Mouse (Mus musculus): ENCODE data around the gene 1110051M20Rik. TPM values are rescaled to one million over a fixed set of nuclear protein-coding genes. Genes with fewer than 3 reads are reported as not detected.
A peak's percentile ranks its signal among the peaks of the same experiment; 100 is the strongest.

Gene 1110051M20Rik
- total RNA-seq, 2 experiments from 2014 or later: 90.6 to 107 TPM

DNA sequence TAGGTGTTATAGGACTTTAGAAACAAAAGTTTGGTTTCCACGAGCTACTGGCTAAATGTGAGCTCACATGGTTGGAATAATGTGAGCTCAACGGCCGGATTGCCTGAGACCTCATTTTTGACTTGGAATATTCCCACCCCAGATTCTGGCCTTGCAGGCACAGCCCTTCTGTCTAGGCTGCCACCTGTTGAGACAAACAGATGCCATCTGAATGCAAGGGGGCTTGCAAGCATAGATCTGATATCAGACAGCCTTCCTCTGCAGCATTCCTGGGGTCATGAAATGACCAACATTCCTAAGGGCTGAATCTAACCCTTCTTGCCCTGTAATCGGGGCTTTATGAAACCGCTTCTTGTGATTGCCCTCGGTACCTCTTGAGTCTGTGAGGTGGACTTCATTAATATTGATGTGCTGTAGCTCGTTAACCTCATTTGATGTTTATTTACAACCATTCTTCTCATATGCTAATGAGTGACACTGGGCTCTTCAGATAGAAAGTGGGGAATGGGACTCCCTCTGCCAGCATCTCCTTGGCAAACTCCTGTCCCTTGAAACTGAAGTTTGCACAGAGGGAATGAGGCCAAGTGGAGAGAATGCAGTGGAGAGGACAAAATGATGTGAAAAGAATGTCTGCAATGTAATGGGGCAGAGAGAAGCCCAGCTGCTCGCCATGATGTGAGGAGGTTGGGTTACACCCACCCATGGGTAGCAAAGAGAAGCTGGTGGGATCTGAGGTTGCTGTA is 114.3 kb downstream of the 1110051M20Rik start:
- TF ChIP-seq CTCF (IDR thresholded peaks at IDR 0.05): no peak
- Histone ChIP-seq H3K4me3 (no peak overlapping the region), H3K27ac (peak overlapping the region; percentile 24; the same call in 1 of the 2 replicates)
- no peak for DNase-seq (ENCODE audit: extremely low spot score in 1 of 2, low spot score in 2 of 2)
- intact Hi-C loops (cut with DNase I): loop anchor here (2.0 kb wide), 1 partner anchor 45 kb away; no protein-coding TSS in a partner anchor

DNA sequence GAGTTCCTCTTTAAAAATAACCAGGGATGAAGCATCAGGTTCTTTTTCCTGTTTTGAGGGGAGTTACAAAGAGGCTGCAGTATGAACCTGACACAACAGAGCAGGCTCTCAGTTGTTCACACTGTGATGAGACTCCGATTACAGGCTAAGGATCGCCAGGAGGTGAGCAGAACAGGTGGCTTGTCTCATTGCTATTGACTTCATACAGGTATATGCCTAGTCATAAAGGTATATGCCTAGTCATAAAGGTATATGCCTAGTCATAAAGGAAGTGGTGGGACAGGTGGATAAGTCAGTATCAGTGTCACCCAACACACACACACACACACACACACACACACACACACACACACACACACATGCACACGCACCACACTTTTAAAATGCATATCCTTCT is 115.8 kb downstream of the 1110051M20Rik start:
- no peak for DNase-seq (ENCODE audit: extremely low spot score in 1 of 2, low spot score in 2 of 2)
- no peak for TF ChIP-seq CTCF (IDR thresholded peaks at IDR 0.05)
- intact Hi-C loops (cut with DNase I): loop anchor here (1.0 to 2.0 kb wide), 2 partner anchors 44 to 148 kb away; no protein-coding TSS in a partner anchor
- H3K4me3 ChIP-seq: no peak overlapping the region
- H3K27ac ChIP-seq: peak overlapping the region; percentile 56; the same call in 1 of the 2 replicates

DNA sequence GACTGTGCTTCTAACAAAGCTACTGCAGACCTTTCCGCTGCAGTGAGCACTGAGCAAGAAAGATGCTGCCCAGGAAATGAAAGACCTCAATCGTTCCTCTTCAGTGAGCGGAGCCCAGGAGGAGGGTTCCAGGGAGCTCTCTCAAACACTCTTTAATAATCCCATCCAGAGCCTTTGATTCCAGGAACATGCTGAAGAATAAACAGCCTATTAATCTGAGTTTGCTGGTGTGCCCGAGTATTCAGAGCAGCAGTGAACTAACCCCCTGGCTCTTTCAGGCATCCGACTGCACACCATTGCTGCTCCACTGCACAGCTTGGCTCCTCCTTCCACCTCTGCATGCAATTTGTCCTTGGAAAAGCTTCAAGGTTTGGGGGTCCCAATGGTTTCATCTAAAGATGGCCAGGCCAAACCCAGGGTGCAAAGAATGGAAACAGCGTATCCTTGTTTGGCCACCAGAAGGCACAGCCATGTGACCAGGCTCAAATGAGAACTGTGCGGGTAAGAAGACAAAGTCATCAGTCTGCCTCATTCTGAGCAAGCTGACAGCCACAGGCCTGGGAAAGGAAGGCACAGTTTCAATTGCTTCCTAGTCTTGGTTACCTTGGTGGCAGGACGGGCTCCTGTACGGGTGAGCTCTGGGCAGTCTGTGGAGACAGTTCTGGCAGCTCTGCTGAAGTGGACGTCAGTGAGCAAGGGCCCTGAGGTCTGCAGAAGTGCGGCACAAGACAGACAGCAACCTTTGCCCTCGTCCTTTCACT is 116.4 kb downstream of the 1110051M20Rik start:
- no peak; the same call in 1 of the 2 replicates for TF ChIP-seq CTCF (IDR thresholded peaks at IDR 0.05)
- intact Hi-C loops (cut with DNase I): loop anchor here (1.0 to 2.0 kb wide), 2 partner anchors 43 to 148 kb away; no protein-coding TSS in a partner anchor
- H3K27ac ChIP-seq: peak overlapping the region; percentile 56; the same call in 1 of the 2 replicates
- peak in 1 of 2 experiments; percentile 32 for DNase-seq (ENCODE audit: extremely low spot score in 1 of 2, low spot score in 2 of 2)
- no peak overlapping the region for H3K4me3 ChIP-seq

DNA sequence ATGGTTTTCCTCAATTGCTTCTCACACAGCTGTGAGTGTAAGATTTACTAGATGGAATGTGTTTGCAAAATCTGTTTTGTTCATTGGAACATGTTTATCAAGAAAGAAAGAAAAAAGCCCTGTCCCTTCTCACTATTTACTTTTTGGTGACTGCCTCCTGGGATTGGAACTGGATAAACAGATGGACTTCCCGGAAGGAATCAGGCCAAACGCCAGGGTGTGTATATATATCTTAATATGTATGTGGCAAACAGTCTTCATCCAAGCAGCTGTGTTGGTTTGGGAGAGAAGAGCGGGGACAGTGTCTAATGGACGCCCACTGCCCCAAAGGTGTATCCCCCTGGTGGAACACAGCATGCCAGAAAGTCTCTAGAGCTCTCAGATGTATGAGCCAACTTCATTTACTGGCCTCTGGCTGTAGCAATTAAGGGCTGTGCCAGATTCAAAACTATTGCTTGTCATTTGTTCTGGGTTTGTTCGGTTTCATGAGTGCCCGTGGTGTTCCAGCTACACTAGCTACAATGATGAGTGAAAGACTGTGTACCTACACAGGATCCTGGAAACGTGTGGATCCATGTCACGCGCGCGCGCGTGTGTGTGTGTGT is 117.7 kb downstream of the 1110051M20Rik start:
- DNase-seq (ENCODE audit: extremely low spot score in 1 of 2, low spot score in 2 of 2): no peak
- no peak overlapping the region for H3K4me3 ChIP-seq
- H3K27ac ChIP-seq: no peak overlapping the region
- intact Hi-C loops (cut with DNase I): no loop called here
- TF ChIP-seq CTCF (IDR thresholded peaks at IDR 0.05): no peak

DNA sequence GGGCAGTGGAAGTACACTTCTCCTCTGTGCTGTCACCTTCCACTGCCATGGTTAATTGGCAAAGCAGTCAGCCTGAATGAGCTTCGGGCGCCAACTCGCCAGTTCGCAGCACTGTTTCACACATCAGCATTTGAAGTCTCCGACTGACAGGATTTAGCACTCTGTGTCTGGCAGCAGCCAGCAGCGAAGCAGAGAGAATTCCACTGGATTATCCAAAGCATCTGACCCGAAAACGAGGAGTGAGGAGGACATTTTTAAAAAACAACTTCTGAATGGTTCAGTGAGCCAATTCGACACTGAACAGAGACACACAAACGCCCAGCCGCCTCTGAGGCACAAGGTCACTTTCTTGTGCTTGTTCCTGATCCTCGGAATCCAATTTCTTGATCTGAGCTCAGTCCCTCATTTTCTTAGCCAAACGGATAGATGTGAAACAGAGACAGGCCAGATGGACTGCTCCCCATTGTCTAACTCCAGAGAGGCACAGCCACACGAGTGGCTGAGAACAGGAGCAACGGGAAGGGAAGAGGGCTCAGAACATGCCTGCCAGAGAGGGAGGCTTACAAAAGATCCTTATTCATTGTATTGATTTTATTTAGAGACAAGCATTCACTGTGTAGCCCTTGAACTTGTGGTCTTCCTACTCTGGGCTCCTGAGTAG is 119.6 kb downstream of the 1110051M20Rik start:
- peak in 1 of 2 experiments; percentile 24 for DNase-seq (ENCODE audit: extremely low spot score in 1 of 2, low spot score in 2 of 2)
- Histone ChIP-seq H3K4me3 (no peak overlapping the region), H3K27ac (peak overlapping the region; percentile 73)
- intact Hi-C loops (cut with DNase I): no loop called here
- no peak for TF ChIP-seq CTCF (IDR thresholded peaks at IDR 0.05)

DNA sequence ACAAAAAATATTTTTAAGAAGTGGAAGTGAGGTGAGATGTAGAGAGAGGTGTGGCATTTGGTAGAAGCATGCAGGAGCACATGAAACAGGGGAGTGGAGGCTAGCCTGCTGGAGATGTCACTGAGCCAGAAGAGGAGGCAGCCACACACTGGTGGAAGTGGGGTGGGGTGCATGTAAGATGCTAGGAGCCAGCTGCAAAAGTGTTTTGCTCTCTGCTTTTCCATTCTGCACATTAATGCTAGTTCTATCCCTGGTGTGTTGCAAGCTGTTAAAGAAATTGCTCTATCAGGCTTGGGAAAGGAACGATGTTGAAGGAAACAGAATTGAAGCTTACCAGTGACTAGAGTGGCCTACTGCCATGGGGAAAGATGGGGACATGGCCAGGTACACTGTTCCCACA is 120.2 kb downstream of the 1110051M20Rik start:
- no peak for TF ChIP-seq CTCF (IDR thresholded peaks at IDR 0.05)
- DNase-seq (ENCODE audit: extremely low spot score in 1 of 2, low spot score in 2 of 2): no peak
- Histone ChIP-seq H3K4me3 (no peak overlapping the region), H3K27ac (peak overlapping the region; percentile 73; the same call in 1 of the 2 replicates)
- intact Hi-C loops (cut with DNase I): no loop called here

DNA sequence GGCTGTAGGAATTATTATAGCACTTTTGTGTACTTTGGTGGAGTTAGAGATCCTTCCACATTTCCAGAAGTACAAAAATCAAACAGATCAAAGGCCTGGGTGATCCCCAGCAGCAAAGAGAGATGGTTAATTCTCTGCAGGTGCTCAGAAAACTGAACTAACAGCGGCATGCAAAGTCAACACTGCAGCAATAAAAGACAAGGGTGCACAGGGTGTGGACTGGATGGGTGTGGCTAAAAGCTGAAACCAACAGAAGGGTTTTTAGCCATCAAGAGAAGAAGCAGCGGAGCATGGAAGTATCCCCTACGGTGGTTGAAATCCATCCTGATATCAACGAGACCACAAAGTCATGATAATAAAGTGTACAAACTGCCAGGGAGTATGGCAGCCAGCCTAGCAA is 122.0 kb downstream of the 1110051M20Rik start:
- DNase-seq (ENCODE audit: extremely low spot score in 1 of 2, low spot score in 2 of 2): no peak
- H3K4me3 ChIP-seq: no peak overlapping the region
- no peak overlapping the region for H3K27ac ChIP-seq
- no peak for TF ChIP-seq CTCF (IDR thresholded peaks at IDR 0.05)
- intact Hi-C loops (cut with DNase I): no loop called here

DNA sequence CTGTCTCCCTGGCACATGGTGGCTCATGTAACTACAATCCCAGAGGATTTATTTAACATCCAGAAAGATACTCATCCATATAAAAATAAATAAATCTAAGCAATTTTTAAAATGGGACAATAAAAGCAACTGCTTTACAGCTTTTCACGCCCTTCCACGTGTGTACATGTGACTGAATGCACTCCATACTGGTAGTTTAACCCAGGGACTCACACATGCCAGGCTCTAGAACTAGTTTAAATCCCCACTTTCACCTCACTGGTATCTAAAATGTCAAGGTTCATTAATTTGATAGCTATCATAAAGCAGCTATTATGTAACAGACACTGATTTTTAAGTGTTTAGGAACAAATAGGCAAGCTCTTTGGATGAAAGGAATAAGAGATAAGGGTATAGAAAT is 122.6 kb downstream of the 1110051M20Rik start:
- Histone ChIP-seq H3K4me3 (no peak overlapping the region), H3K27ac (no peak overlapping the region)
- intact Hi-C loops (cut with DNase I): no loop called here
- no peak for DNase-seq (ENCODE audit: extremely low spot score in 1 of 2, low spot score in 2 of 2)
- no peak for TF ChIP-seq CTCF (IDR thresholded peaks at IDR 0.05)

DNA sequence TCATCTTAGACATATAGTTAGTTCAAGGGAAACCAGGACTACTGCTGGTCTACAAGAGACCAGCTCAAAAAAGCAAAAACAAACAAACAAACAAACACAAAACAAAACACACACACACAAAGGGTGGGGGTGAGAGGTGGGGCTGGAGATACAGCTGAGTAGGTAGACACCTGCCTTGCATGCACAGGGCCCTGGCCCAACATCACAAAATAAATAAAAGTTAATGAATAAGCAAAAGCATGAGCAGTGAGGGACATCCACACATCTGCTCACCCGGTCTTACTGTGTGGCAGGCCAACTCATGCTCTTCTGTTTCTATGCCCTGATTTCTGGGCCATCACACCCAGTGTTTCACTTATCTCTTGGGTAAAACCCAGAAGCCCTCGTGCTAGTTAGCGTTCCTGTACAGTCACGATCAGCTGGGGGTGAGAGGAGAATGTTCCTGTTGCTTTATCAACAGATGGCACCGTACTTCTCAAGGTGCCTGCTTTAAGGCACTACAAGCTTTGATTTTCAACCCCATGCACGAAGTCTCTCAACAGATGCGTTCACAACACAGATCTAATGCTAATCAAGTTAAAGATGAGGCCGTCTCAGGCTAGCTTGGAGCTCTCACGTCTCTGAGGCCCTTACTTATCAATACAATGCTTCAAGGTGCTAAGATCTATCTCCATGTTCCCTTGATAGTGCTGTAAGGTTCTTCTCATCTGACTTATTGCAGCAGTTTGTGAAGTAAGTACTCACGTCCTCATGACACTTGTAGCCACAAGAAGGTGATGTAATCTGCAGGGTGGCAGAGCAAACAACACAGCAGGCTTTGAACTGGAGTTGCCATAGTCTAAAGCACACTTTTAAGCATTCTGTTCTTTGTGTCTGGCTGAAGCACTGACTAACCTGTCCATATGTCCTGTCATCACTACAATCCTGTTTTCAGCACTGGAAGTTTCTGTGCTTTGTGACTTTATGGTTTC is 123.7 kb downstream of the 1110051M20Rik start:
- no peak for DNase-seq (ENCODE audit: extremely low spot score in 1 of 2, low spot score in 2 of 2)
- intact Hi-C loops (cut with DNase I): no loop called here
- Histone ChIP-seq H3K4me3 (no peak overlapping the region), H3K27ac (no peak overlapping the region)
- TF ChIP-seq CTCF (IDR thresholded peaks at IDR 0.05): no peak

DNA sequence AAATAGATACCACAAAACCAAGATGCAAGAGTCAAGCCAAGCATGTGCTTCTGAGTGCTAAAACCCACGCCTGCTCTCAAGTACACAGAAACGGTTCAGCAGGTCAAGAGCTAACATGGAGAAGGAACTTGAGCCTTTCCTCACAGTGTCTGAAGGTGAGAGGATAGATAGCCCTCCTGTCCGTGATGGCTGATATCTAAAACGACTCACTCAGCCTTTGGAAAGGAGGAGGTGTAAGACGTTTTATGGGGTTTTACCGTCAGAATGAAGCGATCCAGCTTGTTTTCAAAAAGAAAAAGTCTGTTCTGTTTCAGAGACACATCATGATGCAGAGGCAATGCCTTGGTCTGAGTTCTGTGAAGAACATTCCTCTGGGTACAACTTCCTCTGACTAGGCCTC is 130.3 kb downstream of the 1110051M20Rik start:
- DNase-seq (ENCODE audit: extremely low spot score in 1 of 2, low spot score in 2 of 2): no peak
- H3K4me3 ChIP-seq: no peak overlapping the region
- TF ChIP-seq CTCF (IDR thresholded peaks at IDR 0.05): no peak
- intact Hi-C loops (cut with DNase I): no loop called here
- H3K27ac ChIP-seq: no peak overlapping the region
